Mouse (Mus musculus) limb, embryonic 12.5 days (tissue): Measurements from ENCODE around the gene Kbtbd7. TPM values are rescaled to one million over a fixed set of nuclear protein-coding genes. Genes with fewer than 3 reads are reported as not detected.
"Not testable (repeated sequence)": the region's sequence is repeated elsewhere in the genome, so short reads cannot be mapped to it uniquely, and the experiment has no call there.

Experiments
- ATAC-seq: fragments of 200-750 bp; cut with Nextera tagmentation; 2 replicates; pipeline ENCODE4 v1.8.0; 2017; ENCODE audit warnings: low read depth, moderate TSS enrichment; ENCODE audit not compliant: insufficient number of reproducible peaks, insufficient read depth, low FRiP score, low TSS enrichment
- H3K27ac ChIP-seq: fragments of 300-500 bp; sonication (generic); 2 replicates; pipeline ENCODE4 v1.5.1; 2016; ENCODE audit warnings: mild to moderate bottlenecking, moderate library complexity
- H3K27me3 ChIP-seq: fragments of 300-500 bp; sonication (generic); 2 replicates; pipeline ENCODE4 v1.6.1; 2016; ENCODE audit warnings: mild to moderate bottlenecking, moderate library complexity
- H3K36me3 ChIP-seq: fragments of 300-500 bp; sonication (generic); 2 replicates; pipeline ENCODE4 v1.6.1; 2016; ENCODE audit warnings: mild to moderate bottlenecking, moderate library complexity
- H3K4me1 ChIP-seq: fragments of 300-500 bp; sonication (generic); replicated peaks from 2 replicates; pipeline ENCODE4 v1.6.1; 2016
- H3K4me2 ChIP-seq: fragments of 300-500 bp; sonication (generic); 2 replicates; pipeline ENCODE4 v1.6.1; 2016; ENCODE audit warnings: mild to moderate bottlenecking, moderate library complexity
- H3K4me3 ChIP-seq: fragments of 300-500 bp; sonication (generic); replicated peaks from 2 replicates; pipeline ENCODE4 v1.5.1; 2016; ENCODE audit warnings: mild to moderate bottlenecking
- H3K9ac ChIP-seq: fragments of 300-500 bp; sonication (generic); replicated peaks from 2 replicates; pipeline ENCODE4 v1.6.1; 2016; ENCODE audit warnings: mild to moderate bottlenecking, moderate library complexity
- H3K9me3 ChIP-seq: fragments of 300-500 bp; sonication (generic); 2 replicates; pipeline ENCODE4 v1.6.1; 2016; ENCODE audit warnings: mild to moderate bottlenecking, moderate library complexity
- WGBS: fragments of 180-500 bp; shearing (Covaris S2); methylation state at CpG from one replicate; pipeline ENCODE4 v1.1.7; 2016; 5-methylcytosine and 5-hydroxymethylcytosine counted together
- polyA plus RNA-seq: library from polyadenylated mRNA; unstranded; fragments of >200 nt; fragmentation: Nextera tagmentation; extraction: Ambion mirVana; gene quantifications from 2 replicates; pipeline ENCODE4 v1.2.1, GENCODE M21; 2016

Kbtbd7 gene
- polyA plus RNA-seq, 1 experiment from 2014 or later = 18.3 TPM

GRCm38 (mm10) chr14:79409278-79409830, 17.0 kb upstream of the Kbtbd7 start:
- Histone ChIP-seq H3K36me3 (peaks cover 26% of the 10 kb centered on the region), H3K4me1 (no peaks in the 10 kb centered on the region), H3K9me3 (no peaks in the 10 kb centered on the region), H3K27me3 (no peaks in the 10 kb centered on the region), H3K9ac (no peak overlapping the region), H3K27ac (no peak overlapping the region), H3K4me3 (no peak overlapping the region), H3K4me2 (no peak overlapping the region)
- 91% methylated on average over 6 of the region's 6 CpGs for WGBS
- no peak for ATAC-seq

- Histone ChIP-seq H3K9me3 (no peaks in the 10 kb centered on the region), H3K27ac (no peak overlapping the region), H3K36me3 (peaks cover 27% of the 10 kb centered on the region), H3K27me3 (no peaks in the 10 kb centered on the region), H3K4me3 (no peak overlapping the region), H3K4me2 (no peak overlapping the region), H3K9ac (no peak overlapping the region), H3K4me1 (no peaks in the 10 kb centered on the region)
- ATAC-seq = no peak
- 69% methylated on average over 2 of the region's 2 CpGs for whole genome bisulfite sequencing
Observed at GRCm38 (mm10) chr14:79410662-79411061, 15.6 kb upstream of the Kbtbd7 start.

- 80% methylated on average over 6 of the region's 6 CpGs for WGBS
- no peak overlapping the region for H3K9ac ChIP-seq
- no peak overlapping the region for H3K27ac ChIP-seq
- no peaks in the 10 kb centered on the region for H3K27me3 ChIP-seq
- no peak for ATAC-seq
- no peak overlapping the region for H3K4me3 ChIP-seq
- peaks cover 20% of the 10 kb centered on the region for H3K36me3 ChIP-seq
- H3K4me2 ChIP-seq = no peak overlapping the region
- no peaks in the 10 kb centered on the region for H3K9me3 ChIP-seq
- no peaks in the 10 kb centered on the region for H3K4me1 ChIP-seq
Observed at GRCm38 (mm10) chr14:79413121-79413520, 13.2 kb upstream of the Kbtbd7 start.

- Histone ChIP-seq H3K9me3 (no peaks in the 10 kb centered on the region), H3K4me3 (no peak overlapping the region), H3K4me1 (no peaks in the 10 kb centered on the region), H3K27ac (no peak overlapping the region), H3K4me2 (no peak overlapping the region), H3K9ac (no peak overlapping the region), H3K27me3 (no peaks in the 10 kb centered on the region), H3K36me3 (peaks cover 18% of the 10 kb centered on the region)
- no peak for ATAC-seq
- 77% methylated on average over 20 of the region's 20 CpGs for WGBS
Observed at GRCm38 (mm10) chr14:79420083-79420685, 6.1 kb upstream of the Kbtbd7 start.

GRCm38 (mm10) chr14:79426730-79427365, 537 bp downstream of the Kbtbd7 start:
- 62% methylated on average over 7 of the region's 59 CpGs for WGBS
- H3K27me3 ChIP-seq, H3K4me1 ChIP-seq: not testable (repeated sequence)
- Histone ChIP-seq H3K27ac (peak overlapping the region; percentile 84), H3K9ac (peak overlapping the region; percentile 63), H3K4me3 (peak overlapping the region; percentile 48), H3K36me3 (peaks cover 26% of the 10 kb centered on the region), H3K4me2 (peak overlapping the region; percentile 51), H3K9me3 (peaks cover 17% of the 10 kb centered on the region)
- ATAC-seq = peak; percentile 47; the same call in 1 of the 2 replicates

GRCm38 (mm10) chr14:79434068-79434467, 7.8 kb downstream of the Kbtbd7 start:
- H3K27ac ChIP-seq = no peak overlapping the region
- no peak overlapping the region for H3K9ac ChIP-seq
- no peak for ATAC-seq
- no peaks in the 10 kb centered on the region for H3K4me1 ChIP-seq
- peaks cover 4% of the 10 kb centered on the region for H3K36me3 ChIP-seq
- H3K4me3 ChIP-seq = no peak overlapping the region
- H3K4me2 ChIP-seq = no peak overlapping the region
- WGBS = 77% methylated on average over 1 of the region's 1 CpGs
- H3K27me3 ChIP-seq = no peaks in the 10 kb centered on the region
- H3K9me3 ChIP-seq = 0 out of 2 replicates have a peak, but pooled peaks cover 3% of the 10 kb centered on the region

GRCm38 (mm10) chr14:79440655-79441054, 14.3 kb downstream of the Kbtbd7 start:
- Histone ChIP-seq H3K9ac (no peak overlapping the region), H3K4me2 (no peak overlapping the region), H3K4me3 (no peak overlapping the region), H3K27me3 (no peaks in the 10 kb centered on the region), H3K36me3 (no peaks in the 10 kb centered on the region), H3K4me1 (no peaks in the 10 kb centered on the region), H3K27ac (no peak overlapping the region), H3K9me3 (no peaks in the 10 kb centered on the region)
- WGBS = 78% methylated on average over 2 of the region's 2 CpGs
- no peak for ATAC-seq

GRCm38 (mm10) chr14:79441441-79441840, 15.1 kb downstream of the Kbtbd7 start:
- Histone ChIP-seq H3K4me1 (no peaks in the 10 kb centered on the region), H3K36me3 (no peaks in the 10 kb centered on the region), H3K9ac (no peak overlapping the region), H3K4me2 (no peak overlapping the region), H3K9me3 (no peaks in the 10 kb centered on the region), H3K27ac (no peak overlapping the region), H3K4me3 (no peak overlapping the region), H3K27me3 (no peaks in the 10 kb centered on the region)
- no peak for ATAC-seq
- WGBS = 81% methylated on average over 5 of the region's 5 CpGs

GRCm38 (mm10) chr14:79444601-79445000, 18.3 kb downstream of the Kbtbd7 start:
- H3K4me2 ChIP-seq = no peak overlapping the region
- 89% methylated on average over 9 of the region's 9 CpGs for WGBS
- ATAC-seq = no peak

GRCm38 (mm10) chr14:79445055-79445620, 18.8 kb downstream of the Kbtbd7 start:
- no peak for ATAC-seq
- H3K4me3 ChIP-seq = no peak overlapping the region
- H3K9ac ChIP-seq = no peak overlapping the region

More at GRCm38 (mm10) chr14:79444601-79445000, 18.3 kb downstream of the Kbtbd7 start:
- Histone ChIP-seq H3K9me3 (no peaks in the 10 kb centered on the region), H3K4me1 (no peaks in the 10 kb centered on the region), H3K36me3 (no peaks in the 10 kb centered on the region), H3K4me3 (no peak overlapping the region), H3K9ac (no peak overlapping the region), H3K27me3 (no peaks in the 10 kb centered on the region), H3K27ac (no peak overlapping the region)

More at GRCm38 (mm10) chr14:79445055-79445620, 18.8 kb downstream of the Kbtbd7 start:
- Histone ChIP-seq H3K9me3 (no peaks in the 10 kb centered on the region), H3K4me1 (no peaks in the 10 kb centered on the region), H3K27me3 (no peaks in the 10 kb centered on the region), H3K36me3 (no peaks in the 10 kb centered on the region), H3K27ac (no peak overlapping the region), H3K4me2 (no peak overlapping the region)
- 77% methylated on average over 16 of the region's 16 CpGs for WGBS
